Mouse (Mus musculus) C2C12 (cell line): ENCODE results near the gene Vps13c.

Source experiments
- CEBPB ChIP-seq: IDR thresholded peaks from one replicate; pipeline ENCODE4 v1.6.1; 2011; ENCODE audit warnings: low read depth, mild to moderate bottlenecking, control low read depth, moderate library complexity
- CTCF ChIP-seq: IDR thresholded peaks from one replicate; pipeline ENCODE4 v1.5.1; 2011; ENCODE audit not compliant: control insufficient read depth, insufficient read depth, insufficient read length
- FOSL1 ChIP-seq: IDR thresholded peaks from one replicate; pipeline ENCODE4 v1.8.0; 2011; ENCODE audit warnings: mild to moderate bottlenecking, low read length; ENCODE audit not compliant: poor library complexity, insufficient read depth, severe bottlenecking
- MAX ChIP-seq: IDR thresholded peaks from one replicate; pipeline ENCODE4 v1.6.1; 2011; ENCODE audit warnings: mild to moderate bottlenecking, control low read depth
- MYOD1 ChIP-seq: IDR thresholded peaks from one replicate; pipeline ENCODE4 v1.6.1; 2011; ENCODE audit warnings: low read depth; ENCODE audit not compliant: control insufficient read depth, insufficient read length
- MYOG ChIP-seq: IDR thresholded peaks from one replicate; pipeline ENCODE4 v1.6.1; 2011; ENCODE audit not compliant: control insufficient read depth, insufficient read length; ENCODE audit errors: extremely low read depth
- USF1 ChIP-seq: IDR thresholded peaks from one replicate; pipeline ENCODE4 v1.6.1; 2011; ENCODE audit warnings: low read depth, mild to moderate bottlenecking, control low read depth, moderate library complexity

- TF ChIP-seq CTCF = no peak
- TF ChIP-seq MAX = no peak
- TF ChIP-seq USF1 = no peak
- no peak for TF ChIP-seq CEBPB
- TF ChIP-seq MYOG = no peak
- no peak for TF ChIP-seq MYOD1
- TF ChIP-seq FOSL1 = no peak
Measured at GRCm38 (mm10) chr9:67865411-67865810, 25.2 kb downstream of the Vps13c start.
